Mouse (Mus musculus): ENCODE measurements around the gene Olfr60. TPM values are rescaled to one million over a fixed set of nuclear protein-coding genes. Genes with fewer than 3 reads are reported as not detected.

Olfr60 gene
- total and polyA plus RNA-seq, 3 experiments = 0.16 TPM; not detected in 2

- DNase-seq (ENCODE audit: low spot score) (no peak), ATAC-seq (ENCODE audit: extremely low read depth, insufficient number of reproducible peaks, low FRiP score, poor library complexity, severe bottlenecking) (no peak)
- Histone ChIP-seq H3K9me3 (replicated peaks) (no peaks in the 10 kb centered on the region), H3K27me3 (ENCODE audit: insufficient read depth, low read length) (peaks cover 26% of the 10 kb centered on the region), H3K36me3 (replicated peaks) (no peaks in the 10 kb centered on the region), H3K4me3 (ENCODE audit: low read depth, low read length) (no peak overlapping the region), H3K4me1 (ENCODE audit: insufficient read depth, low read depth, low read length) (no peaks in the 10 kb centered on the region)
- TF ChIP-seq TAL1 (conservative IDR thresholded peaks at IDR 0.05; ENCODE audit: low read depth, low read length) (no peak), POLR2AphosphoS5 (IDR thresholded peaks at IDR 0.05; ENCODE audit: insufficient replicate concordance, low read depth, low read length) (no peak), GATA2 (IDR thresholded peaks at IDR 0.05; ENCODE audit: borderline replicate concordance, low read depth, low read length) (no peak)
Observed at GRCm38 (mm10) chr7:140295746-140296145, 65.7 kb downstream of the Olfr60 start.

Other genes with a start within 250 kb of the Olfr60 start
- 9.4 and 10.5 TPM in 2 replicates for gene Paox, start 245.9 kb downstream of the Olfr60 start, total RNA-seq (2014; fragmentation: Nextera tagmentation)
- gene Paox, start 245.9 kb downstream of the Olfr60 start, total RNA-seq (2017) = 11.4 and 11.7 TPM in 2 replicates
- 3.0 and 6.0 TPM in 2 replicates for gene Paox, start 245.9 kb downstream of the Olfr60 start, polyA plus RNA-seq (2012)
- gene Echs1, start 245.2 kb downstream of the Olfr60 start, total RNA-seq (2014; fragmentation: Nextera tagmentation) = 32.6 TPM in 2 replicates
- 81.5 and 96.9 TPM in 2 replicates for gene Echs1, start 245.2 kb downstream of the Olfr60 start, total RNA-seq (2017)
- gene Echs1, start 245.2 kb downstream of the Olfr60 start, polyA plus RNA-seq (2012) = 2.2 and 5.8 TPM in 2 replicates
- gene Mtg1, start 224.1 kb downstream of the Olfr60 start, total RNA-seq (2014; fragmentation: Nextera tagmentation) = 29.0 and 41.0 TPM in 2 replicates
- gene Mtg1, start 224.1 kb downstream of the Olfr60 start, total RNA-seq (2017) = 10.2 and 10.5 TPM in 2 replicates
- 10.5 and 11.2 TPM in 2 replicates for gene Mtg1, start 224.1 kb downstream of the Olfr60 start, polyA plus RNA-seq (2012)
- not detected in 2 replicates for gene Sprn, start 206.8 kb downstream of the Olfr60 start, total RNA-seq (2014; fragmentation: Nextera tagmentation)
- gene Sprn, start 206.8 kb downstream of the Olfr60 start, total RNA-seq (2017) = 0.11 TPM in 1 of 2 replicates, not detected in the other
- gene Sprn, start 206.8 kb downstream of the Olfr60 start, polyA plus RNA-seq (2012) = not detected in 2 replicates
- gene Olfr522, start 196.9 kb downstream of the Olfr60 start, total RNA-seq (2014; fragmentation: Nextera tagmentation) = not detected in 2 replicates
- under 0.01 and 0.05 TPM in 2 replicates for gene Olfr522, start 196.9 kb downstream of the Olfr60 start, total RNA-seq (2017)
- gene Olfr522, start 196.9 kb downstream of the Olfr60 start, polyA plus RNA-seq (2012) = not detected in 2 replicates
- gene Olfr523, start 188.5 kb downstream of the Olfr60 start, total RNA-seq (2014; fragmentation: Nextera tagmentation) = not detected in 2 replicates
- gene Olfr523, start 188.5 kb downstream of the Olfr60 start, total RNA-seq (2017) = 0.06 and 0.11 TPM in 2 replicates
- gene Olfr523, start 188.5 kb downstream of the Olfr60 start, polyA plus RNA-seq (2012) = not detected in 2 replicates
- not detected in 2 replicates for gene Olfr524, start 155.7 kb downstream of the Olfr60 start, total RNA-seq (2014; fragmentation: Nextera tagmentation)
- 0.05 and 0.06 TPM in 2 replicates for gene Olfr524, start 155.7 kb downstream of the Olfr60 start, total RNA-seq (2017)
- gene Olfr524, start 155.7 kb downstream of the Olfr60 start, polyA plus RNA-seq (2012) = not detected in 2 replicates
- gene Cd163l1, start 143.4 kb downstream of the Olfr60 start, total RNA-seq (2014; fragmentation: Nextera tagmentation) = not detected in 2 replicates
- gene Cd163l1, start 143.4 kb downstream of the Olfr60 start, total RNA-seq (2017) = not detected in 2 replicates
- not detected in 2 replicates for gene Cd163l1, start 143.4 kb downstream of the Olfr60 start, polyA plus RNA-seq (2012)
- gene 5830411N06Rik, start 114.4 kb downstream of the Olfr60 start, total RNA-seq (2014; fragmentation: Nextera tagmentation) = not detected in 2 replicates
- 0.05 TPM in 1 of 2 replicates, not detected in the other for gene 5830411N06Rik, start 114.4 kb downstream of the Olfr60 start, total RNA-seq (2017)
- not detected in 2 replicates for gene 5830411N06Rik, start 114.4 kb downstream of the Olfr60 start, polyA plus RNA-seq (2012)
- not detected in 2 replicates for gene Olfr525, start 40.8 kb downstream of the Olfr60 start, total RNA-seq (2014; fragmentation: Nextera tagmentation)
- 0.06 and 0.16 TPM in 2 replicates for gene Olfr525, start 40.8 kb downstream of the Olfr60 start, total RNA-seq (2017)
- not detected in 2 replicates for gene Olfr525, start 40.8 kb downstream of the Olfr60 start, polyA plus RNA-seq (2012)
- gene Olfr527, start 27.7 kb downstream of the Olfr60 start, total RNA-seq (2014; fragmentation: Nextera tagmentation) = not detected in 2 replicates
- gene Olfr527, start 27.7 kb downstream of the Olfr60 start, total RNA-seq (2017) = 0.06 and 0.44 TPM in 2 replicates
- not detected in 2 replicates for gene Olfr527, start 27.7 kb downstream of the Olfr60 start, polyA plus RNA-seq (2012)
- not detected in 2 replicates for gene Olfr530, start 14.7 kb upstream of the Olfr60 start, total RNA-seq (2014; fragmentation: Nextera tagmentation)
- 0.12 TPM in 1 of 2 replicates, not detected in the other for gene Olfr530, start 14.7 kb upstream of the Olfr60 start, total RNA-seq (2017)
- not detected in 2 replicates for gene Olfr530, start 14.7 kb upstream of the Olfr60 start, polyA plus RNA-seq (2012)
- gene Olfr531, start 41.2 kb upstream of the Olfr60 start, total RNA-seq (2014; fragmentation: Nextera tagmentation) = not detected in 2 replicates
- gene Olfr531, start 41.2 kb upstream of the Olfr60 start, total RNA-seq (2017) = 0.11 TPM in 1 of 2 replicates, not detected in the other
- gene Olfr531, start 41.2 kb upstream of the Olfr60 start, polyA plus RNA-seq (2012) = not detected in 2 replicates
- not detected in 2 replicates for gene Olfr532, start 60.0 kb upstream of the Olfr60 start, total RNA-seq (2014; fragmentation: Nextera tagmentation)
- 0.06 TPM in 1 of 2 replicates, not detected in the other for gene Olfr532, start 60.0 kb upstream of the Olfr60 start, total RNA-seq (2017)
- not detected in 2 replicates for gene Olfr532, start 60.0 kb upstream of the Olfr60 start, polyA plus RNA-seq (2012)
- gene Olfr533, start 101.7 kb upstream of the Olfr60 start, total RNA-seq (2014; fragmentation: Nextera tagmentation) = not detected in 2 replicates
- 0.11 TPM in 1 of 2 replicates, not detected in the other for gene Olfr533, start 101.7 kb upstream of the Olfr60 start, total RNA-seq (2017)
- gene Olfr533, start 101.7 kb upstream of the Olfr60 start, polyA plus RNA-seq (2012) = not detected in 2 replicates
- gene Olfr535, start 122.5 kb upstream of the Olfr60 start, total RNA-seq (2014; fragmentation: Nextera tagmentation) = not detected in 2 replicates
- gene Olfr535, start 122.5 kb upstream of the Olfr60 start, total RNA-seq (2017) = 0.11 and 0.17 TPM in 2 replicates
- not detected in 2 replicates for gene Olfr535, start 122.5 kb upstream of the Olfr60 start, polyA plus RNA-seq (2012)
- not detected in 2 replicates for gene Olfr536, start 145.7 kb upstream of the Olfr60 start, total RNA-seq (2014; fragmentation: Nextera tagmentation)
- 0.06 and 0.66 TPM in 2 replicates for gene Olfr536, start 145.7 kb upstream of the Olfr60 start, total RNA-seq (2017)
- not detected in 2 replicates for gene Olfr536, start 145.7 kb upstream of the Olfr60 start, polyA plus RNA-seq (2012)
- gene Olfr538, start 206.2 kb upstream of the Olfr60 start, total RNA-seq (2014; fragmentation: Nextera tagmentation) = not detected in 2 replicates
- gene Olfr538, start 206.2 kb upstream of the Olfr60 start, total RNA-seq (2017) = not detected in 2 replicates
- gene Olfr538, start 206.2 kb upstream of the Olfr60 start, polyA plus RNA-seq (2012) = not detected in 2 replicates
- not detected in 2 replicates for gene Olfr46, start 239.6 kb upstream of the Olfr60 start, total RNA-seq (2014; fragmentation: Nextera tagmentation)
- 0.06 and 0.49 TPM in 2 replicates for gene Olfr46, start 239.6 kb upstream of the Olfr60 start, total RNA-seq (2017)
- gene Olfr46, start 239.6 kb upstream of the Olfr60 start, polyA plus RNA-seq (2012) = not detected in 2 replicates

Data from G1E (cell line).